Mouse (Mus musculus): ENCODE data around the gene Gal3st4.

GRCm38 (mm10) chr5:138312795-138313194, 40.2 kb upstream of the Gal3st4 start:
- no peak for TF ChIP-seq CTCF (conservative IDR thresholded peaks at IDR 0.05; ENCODE audit: low read length)
- TF ChIP-seq NANOG (IDR thresholded peaks at IDR 0.05; ENCODE audit: borderline replicate concordance, low read length), result no peak

Measured in E14TG2a.4 (cell line).